Mouse (Mus musculus): ENCODE data around the gene Vmn1r174.
"Not testable (repeated sequence)": the region's sequence is repeated elsewhere in the genome, so short reads cannot be mapped to it uniquely, and the experiment has no call there.

Gene Vmn1r174

GRCm38 (mm10) chr7:23751970-23752369, at the start of gene Vmn1r174:
Vmn1r174 (plus strand) TSS chr7:23752270.
- not testable (repeated sequence) for DNase-seq (ENCODE audit: low spot score)

- no peak for DNase-seq (ENCODE audit: low spot score)
Observed at GRCm38 (mm10) chr7:23784526-23784925, 32.5 kb downstream of the Vmn1r174 start.

- DNase-seq (ENCODE audit: low spot score) = not testable (repeated sequence)
Observed at GRCm38 (mm10) chr7:23810543-23810942, 58.5 kb downstream of the Vmn1r174 start, which contains the start of gene Vmn1r175. Vmn1r175 (minus strand) TSS chr7:23810643.

All from ovary, postnatal 10 days (tissue).